Mouse (Mus musculus) thymus, adult 2 months (tissue): Measurements from ENCODE around the gene Neurod2.

Source experiments
- CTCF ChIP-seq: fragments of 200-500 bp; IDR thresholded peaks from 2 replicates; pipeline ENCODE4 v1.5.1; 2012; ENCODE audit warnings: mild to moderate bottlenecking, control low read depth, low read length, moderate library complexity, borderline replicate concordance; ENCODE audit not compliant: control insufficient read depth, poor library complexity, insufficient read depth; ENCODE audit errors: extremely low read depth
- POLR2A ChIP-seq: fragments of 200-500 bp; IDR thresholded peaks from 2 replicates; pipeline ENCODE4 v1.6.1; 2012; ENCODE audit warnings: mild to moderate bottlenecking, low read length, control low read depth, moderate library complexity; ENCODE audit not compliant: control insufficient read depth, poor library complexity, insufficient read depth; ENCODE audit errors: extremely low read depth

DNA sequence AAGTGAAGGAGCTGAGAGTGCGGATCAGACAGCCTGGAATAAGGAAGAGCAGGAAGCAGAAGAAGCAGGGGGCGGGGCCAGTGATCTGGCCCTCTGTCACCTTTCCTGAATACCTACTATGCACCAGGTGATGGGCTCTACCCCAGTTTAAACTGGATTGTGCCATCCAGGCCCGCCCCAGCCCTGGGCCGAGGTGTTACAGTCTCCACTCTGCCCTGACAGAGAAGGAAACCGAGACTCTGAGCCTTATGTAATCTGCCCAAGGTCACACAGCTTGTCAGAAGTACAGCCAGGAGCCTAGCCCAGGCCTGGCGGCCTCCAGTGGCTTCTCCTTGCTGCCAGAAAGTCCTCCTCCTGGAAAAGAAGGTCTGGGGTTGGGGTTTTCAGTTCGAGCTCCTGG, 31.7 kb downstream of the Neurod2 start:
- TF ChIP-seq CTCF (no peak), POLR2A (no peak)
